Mouse (Mus musculus): Measurements from ENCODE around the gene Tbc1d23.

The Tbc1d23 gene

DNA sequence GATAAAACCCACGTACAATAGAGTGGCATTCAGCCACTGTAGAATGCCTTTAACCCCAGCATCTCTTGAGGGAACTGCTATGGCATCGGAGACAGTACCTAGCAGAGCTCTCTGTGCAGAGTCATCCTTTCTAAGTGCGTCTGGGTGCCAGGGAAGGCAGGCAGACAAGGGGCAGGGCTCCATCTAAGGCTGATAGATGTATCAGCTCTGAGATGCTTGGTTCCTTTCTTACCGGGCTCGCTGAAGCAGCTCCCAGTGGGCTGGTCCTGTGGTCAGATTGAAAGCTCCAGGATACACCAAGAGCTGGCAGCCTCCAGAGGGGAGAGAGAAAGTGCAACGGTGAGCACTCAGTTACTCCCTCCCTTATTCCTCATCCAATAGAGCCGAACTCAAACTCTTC is 71.5 kb downstream of the Tbc1d23 start:
- no peak for DNase-seq

DNA sequence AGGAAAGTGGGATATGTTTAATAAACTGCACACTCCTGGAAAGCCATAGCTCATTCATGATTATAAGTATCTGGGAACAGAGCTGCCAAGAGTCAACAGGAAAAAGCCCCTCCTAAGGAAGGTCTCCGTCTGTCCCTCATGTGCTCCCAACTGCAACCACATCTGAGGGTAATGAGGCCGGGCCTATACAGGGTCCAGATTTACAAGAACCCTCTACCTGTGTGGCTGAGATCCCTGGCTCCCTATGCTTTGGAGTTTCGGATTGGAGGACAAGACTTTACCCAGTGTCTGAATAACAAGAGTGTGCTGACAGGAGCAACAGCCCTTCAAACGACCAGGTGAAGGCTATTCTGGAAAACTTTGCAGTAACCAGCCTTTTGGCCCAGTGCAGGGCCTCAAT is 73.6 kb downstream of the Tbc1d23 start:
- no peak for DNase-seq

DNA sequence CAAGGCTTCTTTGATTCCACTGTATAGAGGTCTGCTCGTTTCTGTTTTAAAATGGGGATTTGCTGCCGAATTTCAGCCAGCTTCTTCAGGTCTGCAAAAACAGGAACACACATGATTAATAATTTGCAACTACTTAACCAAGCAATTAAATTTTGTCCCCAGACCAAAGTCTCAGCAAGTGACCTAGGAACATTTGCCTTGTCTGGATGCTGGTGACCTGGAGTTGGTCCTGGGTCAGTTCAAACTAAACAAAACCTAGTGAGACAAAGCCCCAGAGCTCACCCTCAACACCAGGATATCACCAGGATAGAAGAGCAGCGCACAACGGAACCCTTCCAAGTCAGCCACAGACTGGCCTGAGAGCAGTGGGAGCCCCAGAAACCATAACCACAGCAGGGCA is 74.2 kb downstream of the Tbc1d23 start:
- DNase-seq, result no peak

DNA sequence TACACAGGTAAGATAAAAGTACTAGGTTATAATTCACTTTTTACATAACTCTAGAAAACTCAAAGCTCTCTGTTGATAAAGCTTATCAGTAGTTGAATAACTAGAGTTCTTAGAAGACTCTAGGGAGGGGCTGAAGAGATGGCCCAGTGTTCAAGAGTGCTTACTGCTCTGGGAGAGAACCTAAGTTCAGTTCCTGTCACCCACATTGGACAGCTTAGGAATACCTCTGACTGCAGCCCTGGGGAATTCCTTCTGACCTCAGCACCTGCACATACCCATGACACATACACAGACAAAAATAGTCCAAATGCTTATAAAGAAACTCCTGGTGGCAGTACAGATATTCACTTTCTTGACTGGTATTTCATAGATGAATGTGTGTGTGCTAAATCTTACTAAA is 75.4 kb downstream of the Tbc1d23 start:
- no peak for DNase-seq

DNA sequence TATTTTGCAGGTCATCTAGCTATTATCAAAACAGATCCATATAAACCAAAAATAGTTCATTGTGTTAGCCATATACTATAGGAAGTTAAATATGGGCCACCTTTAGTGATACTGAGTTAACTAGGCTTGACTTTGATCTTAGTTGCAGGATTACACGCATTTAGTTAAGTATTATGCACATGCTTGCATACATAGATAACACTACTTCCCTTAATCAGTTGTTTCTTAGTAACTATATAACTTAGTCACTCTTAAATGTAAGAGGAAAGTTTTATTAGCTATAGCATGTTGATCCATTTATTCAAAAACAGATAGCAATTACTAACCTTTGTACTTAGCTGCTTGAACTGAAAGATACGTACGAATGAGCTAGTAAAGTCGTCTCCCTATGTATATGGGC is 79.9 kb downstream of the Tbc1d23 start:
- no peak for DNase-seq

DNA sequence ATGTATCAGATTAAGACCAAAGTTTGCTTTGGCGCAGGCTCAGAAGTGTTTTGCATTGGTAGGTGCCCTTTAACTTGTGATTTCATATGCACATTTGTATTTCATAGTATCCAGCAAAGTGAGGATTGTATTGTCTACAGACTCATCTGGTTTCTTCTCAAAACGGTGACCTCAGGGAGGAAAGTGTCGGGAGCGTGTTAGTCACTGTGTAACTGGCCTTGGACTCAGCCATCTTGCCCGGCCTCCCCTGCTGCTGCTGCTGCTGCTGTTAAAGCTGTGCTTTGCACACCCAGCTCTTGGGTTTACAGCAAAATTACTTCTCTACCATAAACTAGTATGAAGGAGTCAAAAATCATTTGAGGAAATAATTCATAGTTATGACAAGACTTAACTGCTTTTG is 86.6 kb downstream of the Tbc1d23 start:
- no peak for DNase-seq

DNA sequence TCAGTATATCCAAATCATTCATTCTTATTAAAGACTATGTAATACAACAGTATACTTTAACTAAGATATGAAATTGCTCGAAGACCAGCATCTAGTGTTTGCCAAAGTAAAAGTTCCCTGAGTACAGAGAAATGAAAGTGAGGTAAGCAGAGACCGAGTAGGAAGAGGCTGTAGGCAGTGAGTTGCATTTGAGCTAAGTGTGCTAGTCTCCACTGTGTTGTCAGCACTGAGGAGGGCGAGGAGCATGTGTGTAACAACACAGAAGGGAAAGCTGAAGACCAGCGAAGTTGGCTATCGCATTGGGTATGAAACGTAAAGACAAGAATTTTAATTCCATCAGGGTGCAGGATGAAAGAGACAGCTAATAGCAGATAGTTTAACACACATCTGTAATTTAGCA is 97.7 kb downstream of the Tbc1d23 start:
- no peak for DNase-seq

DNA sequence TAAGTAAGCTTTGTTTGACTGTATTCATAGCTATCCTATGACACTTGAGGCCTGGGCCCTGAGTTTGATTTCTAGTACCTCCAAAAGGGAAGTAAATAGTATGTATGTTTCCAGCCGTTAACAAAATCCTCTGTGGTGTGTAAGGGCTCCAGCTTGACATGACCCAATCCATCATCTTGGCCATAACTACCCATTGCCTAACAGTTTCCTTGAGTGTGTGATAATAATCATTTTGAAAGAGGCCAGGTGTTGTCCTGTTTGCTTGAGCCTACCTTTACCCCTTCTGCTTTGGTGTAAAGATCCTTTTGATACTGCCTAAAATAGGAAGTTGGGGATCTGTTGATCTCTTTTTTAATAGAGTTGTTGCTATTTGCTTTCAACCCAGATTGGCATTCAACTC is 99.0 kb downstream of the Tbc1d23 start:
- DNase-seq, result no peak

DNA sequence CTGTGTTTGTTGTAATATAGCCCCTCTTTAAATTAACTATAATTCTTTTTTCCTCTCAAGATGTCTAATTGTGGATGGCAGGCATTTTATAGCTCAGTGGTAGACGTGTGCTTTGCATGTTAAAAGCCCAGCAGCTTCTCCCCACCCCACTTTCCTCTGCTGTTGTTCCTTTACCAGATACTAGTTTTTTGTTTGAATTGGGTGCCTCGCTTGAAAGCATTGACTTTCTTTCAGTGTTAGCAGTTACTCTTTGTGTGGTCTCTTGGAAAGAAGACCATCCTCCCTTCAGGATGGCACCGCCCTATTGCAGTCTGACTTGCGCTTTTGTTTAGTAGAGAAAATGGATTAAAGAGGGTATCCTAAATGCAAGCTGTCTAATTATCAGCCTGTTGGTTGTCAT is 99.8 kb downstream of the Tbc1d23 start:
- DNase-seq, result no peak

DNA sequence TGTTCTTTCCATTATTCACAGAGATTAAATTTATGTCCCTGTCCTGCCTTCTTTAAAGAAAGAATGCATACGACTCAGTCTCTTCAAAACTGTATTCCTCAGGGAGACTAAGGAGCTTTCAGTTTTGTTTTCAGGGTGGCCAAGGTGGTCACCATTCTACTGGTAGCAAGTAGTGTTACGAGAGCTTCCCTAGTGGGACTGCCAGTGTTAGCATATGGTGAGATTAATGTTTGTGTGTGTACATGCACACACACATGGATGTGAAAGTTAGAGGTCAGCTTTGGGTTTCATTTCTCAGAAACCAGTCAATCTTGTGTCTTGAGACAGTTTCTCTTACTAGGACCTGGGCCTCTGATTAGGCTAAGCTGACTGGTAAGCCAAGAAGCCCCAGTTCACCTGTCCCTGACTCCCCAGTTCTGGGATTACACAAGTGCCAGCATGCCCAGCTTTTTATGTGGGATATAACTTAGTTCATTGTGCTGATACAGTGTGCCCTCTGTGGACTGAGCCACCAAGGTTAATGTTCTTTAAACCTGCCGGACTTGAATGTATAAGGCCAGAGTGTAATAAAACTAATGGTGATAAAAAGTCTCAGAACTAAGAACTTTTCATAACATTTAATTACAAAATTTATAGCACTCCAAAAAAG is 100.4 kb downstream of the Tbc1d23 start:
- DNase-seq, result no peak

DNA sequence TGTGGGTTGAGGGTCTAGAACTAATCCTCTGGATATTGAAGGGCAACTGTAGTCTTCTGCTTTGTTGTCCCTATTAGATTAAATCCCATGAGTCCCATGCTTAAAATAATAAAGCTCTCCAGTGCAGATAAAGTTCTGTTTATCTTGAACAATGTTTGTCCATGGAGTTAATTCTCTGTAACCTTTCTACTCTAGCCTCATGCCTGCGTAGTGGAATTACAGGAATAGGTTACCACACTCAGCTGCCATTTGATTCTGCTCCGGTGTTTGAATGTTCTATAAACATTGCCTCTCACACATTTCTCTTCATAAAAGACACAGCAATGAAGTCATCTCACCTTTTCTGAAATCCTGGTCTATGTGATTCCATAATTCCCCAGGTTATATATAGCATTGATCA is 103.5 kb downstream of the Tbc1d23 start:
- no peak for DNase-seq

DNA sequence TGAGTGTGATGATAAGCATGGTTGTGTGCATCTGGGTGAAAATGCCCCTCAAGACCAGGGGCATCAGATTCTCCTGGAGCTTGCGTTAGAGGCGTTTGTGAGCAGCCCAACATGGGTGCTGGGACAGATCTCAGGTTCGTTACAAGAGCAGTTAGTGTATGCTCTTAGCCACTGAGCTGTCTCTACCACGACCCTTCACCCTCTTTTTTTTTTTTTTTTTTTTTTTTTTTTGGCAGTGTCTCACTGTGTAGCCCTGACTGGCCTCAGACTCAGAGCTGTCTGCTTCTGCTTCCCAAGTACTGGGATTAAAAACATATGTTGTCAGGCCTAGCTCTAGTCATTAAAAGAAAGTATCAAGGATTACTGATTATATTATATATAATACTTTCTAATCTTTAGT is 105.0 kb downstream of the Tbc1d23 start:
- DNase-seq, result no peak

DNA sequence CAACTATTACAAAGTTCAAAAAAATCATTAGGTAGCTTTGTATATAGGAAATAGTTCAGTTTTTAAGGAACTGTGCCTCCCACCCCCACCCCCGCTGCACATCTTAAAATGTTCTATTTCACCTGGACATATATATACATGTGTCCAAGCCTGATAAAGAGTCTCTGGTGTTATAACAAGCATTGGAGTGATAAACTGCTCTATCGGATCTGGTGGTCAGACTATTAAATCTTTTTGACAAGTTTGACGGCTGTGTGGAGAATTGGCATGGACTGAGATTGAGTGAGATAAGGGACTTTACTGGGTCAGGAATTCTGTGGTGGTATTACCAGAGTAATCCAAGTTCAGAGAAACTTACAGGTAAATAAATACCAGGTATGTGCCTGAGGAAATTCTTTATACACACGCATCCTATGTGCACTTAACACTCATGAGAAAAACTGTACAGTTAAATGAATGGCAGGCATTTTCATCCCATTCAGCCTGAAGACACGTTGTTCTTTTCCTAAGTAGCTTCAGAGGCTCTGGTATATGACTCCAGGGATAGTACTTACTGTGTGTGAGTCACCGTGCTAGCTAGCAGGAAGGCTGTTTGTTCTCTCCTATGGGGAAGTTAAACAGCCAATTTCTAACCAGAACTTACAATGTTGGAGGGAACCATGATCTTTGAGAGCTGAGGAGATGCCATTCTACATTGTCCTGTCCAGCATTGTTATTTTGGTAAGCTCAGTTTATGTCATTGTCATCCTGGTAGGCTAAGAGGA is 108.4 kb downstream of the Tbc1d23 start:
- DNase-seq, result no peak

DNA sequence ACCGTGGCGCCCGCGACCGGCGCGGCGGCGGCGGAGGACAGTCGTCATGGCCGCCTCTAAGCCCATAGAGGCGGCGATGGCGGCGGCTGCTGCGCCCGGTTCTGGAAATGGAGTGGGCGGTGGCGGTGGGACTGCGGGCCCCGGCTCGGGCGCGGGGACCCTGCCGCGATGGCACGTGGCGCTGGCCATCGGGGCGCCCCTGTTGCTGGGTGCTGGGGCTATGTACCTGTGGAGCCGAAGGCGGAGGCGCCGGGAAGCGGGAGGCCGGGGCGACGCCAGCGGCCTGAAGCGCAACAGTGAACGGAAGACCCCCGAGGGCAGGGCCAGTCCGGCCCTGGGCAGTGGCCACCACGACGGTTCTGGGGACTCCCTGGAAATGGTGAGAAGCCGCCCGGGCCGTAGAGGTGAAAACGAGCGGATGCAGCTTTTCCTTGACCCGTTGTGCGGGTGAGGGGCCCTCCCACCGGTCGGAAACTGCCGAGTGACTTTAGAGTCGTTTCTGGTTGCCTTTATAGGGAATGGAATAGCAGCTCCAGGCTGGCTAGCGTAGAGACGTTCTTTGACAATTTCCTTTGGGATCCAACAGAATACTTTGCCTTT is 109.4 kb downstream of the Tbc1d23 start:
- no peak for DNase-seq

DNA sequence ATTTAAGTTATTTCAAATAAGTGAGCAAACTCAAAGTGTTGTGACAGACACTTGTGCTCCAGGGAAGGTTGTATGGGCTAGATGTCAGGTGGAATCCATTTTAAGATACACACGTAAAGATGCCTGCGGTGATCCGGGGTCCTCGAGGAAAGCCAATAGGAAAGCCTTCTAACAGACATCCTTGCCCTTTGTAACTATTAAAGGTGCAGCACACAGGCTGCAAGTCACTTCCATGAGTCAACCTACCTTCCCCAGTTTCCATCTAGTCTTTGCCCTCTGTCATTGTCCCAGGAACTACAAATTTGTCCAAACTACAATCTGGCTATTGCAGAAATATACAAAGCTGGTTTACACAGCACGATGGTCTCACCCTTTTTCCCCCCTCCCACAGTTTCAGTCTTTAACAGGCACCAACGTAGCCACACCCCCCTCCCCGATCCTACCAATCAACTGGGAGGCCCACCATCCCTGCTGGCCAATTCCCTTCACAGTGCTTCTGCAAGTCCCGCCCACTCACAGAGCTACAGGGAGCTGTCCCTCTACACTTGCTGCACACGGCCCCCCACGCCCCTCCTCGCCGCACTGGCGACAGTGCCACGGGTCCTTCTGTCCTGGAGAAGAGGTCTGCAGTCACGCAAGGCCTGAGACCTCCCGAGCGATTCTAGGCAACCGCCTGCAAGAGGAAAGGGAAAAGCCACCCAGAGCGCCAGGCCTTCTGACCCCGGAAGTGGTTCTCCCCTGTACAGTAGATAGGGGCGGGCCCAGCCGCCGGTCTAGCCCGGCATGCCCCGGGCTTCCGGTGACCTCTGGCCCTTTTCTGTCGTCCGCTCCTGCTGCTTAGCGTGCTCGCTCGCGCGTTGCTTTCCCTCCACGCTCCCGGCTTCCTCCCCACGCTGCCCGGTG is 110.1 kb downstream of the Tbc1d23 start, which contains the start of gene Tomm70a:
Gene Tomm70a, plus strand, starts transcription at position 791 of the 903 bp plus-strand sequence.
- DNase-seq, result peak; percentile 93 to 94

Measured in lung, adult 18-20 months (tissue).